Mouse (Mus musculus): ENCODE data around the gene Tpm3.

GRCm38 (mm10) chr3:90133331-90133730 is 60.9 kb downstream of the Tpm3 start:
- TF ChIP-seq FLI1 (IDR thresholded peaks at IDR 0.05; ENCODE audit: low read length) (no peak), GATA1 (IDR thresholded peaks at IDR 0.05; ENCODE audit: borderline replicate concordance, low read length) (no peak)

All from megakaryocyte, embryonic 14.5 days (primary cell).